Mouse (Mus musculus) neural tube, embryonic 11.5 days (tissue): ENCODE data around the gene Ccdc83. TPM values are rescaled to one million over a fixed set of nuclear protein-coding genes. Genes with fewer than 3 reads are reported as not detected.

Experiments used
- ATAC-seq: fragments of 200-750 bp; cut with Nextera tagmentation; 2 replicates; pipeline ENCODE4 v1.8.0; 2017; ENCODE audit warnings: moderate number of reproducible peaks, mild to moderate bottlenecking, moderate TSS enrichment, moderate library complexity; ENCODE audit not compliant: insufficient read depth, low FRiP score, low TSS enrichment
- DNase-seq: peaks from one replicate; pipeline ENCODE4 v3.0.0-alpha.2; 2015; ENCODE audit warnings: low spot score
- H3K27ac ChIP-seq: fragments of 300-500 bp; sonication (generic); 2 replicates; pipeline ENCODE4 v1.5.1; 2014; ENCODE audit warnings: low read depth, mild to moderate bottlenecking, low read length
- H3K27me3 ChIP-seq: fragments of 300-500 bp; sonication (generic); 2 replicates; pipeline ENCODE4 v1.6.1; 2014; ENCODE audit warnings: mild to moderate bottlenecking, low read length, mixed read lengths; ENCODE audit not compliant: control insufficient read depth, insufficient read depth
- H3K36me3 ChIP-seq: fragments of 300-500 bp; sonication (generic); 2 replicates; pipeline ENCODE4 v1.6.1; 2014; ENCODE audit warnings: mild to moderate bottlenecking, low read length, moderate library complexity, mixed read lengths; ENCODE audit not compliant: control insufficient read depth, insufficient read depth
- H3K4me1 ChIP-seq: fragments of 300-500 bp; sonication (generic); 2 replicates; pipeline ENCODE4 v1.6.1; 2014; ENCODE audit warnings: low read length, mixed read lengths; ENCODE audit not compliant: control insufficient read depth, insufficient read depth
- H3K4me2 ChIP-seq: fragments of 300-500 bp; sonication (generic); 2 replicates; pipeline ENCODE4 v1.6.1; 2014; ENCODE audit warnings: low read depth, mild to moderate bottlenecking, moderate library complexity
- H3K4me3 ChIP-seq: fragments of 300-500 bp; sonication (generic); 2 replicates; pipeline ENCODE4 v1.5.1; 2014; ENCODE audit warnings: low read depth, low read length
- H3K9ac ChIP-seq: fragments of 300-500 bp; sonication (generic); 2 replicates; pipeline ENCODE4 v1.6.1; 2014; ENCODE audit warnings: mild to moderate bottlenecking, low read length
- H3K9me3 ChIP-seq: fragments of 300-500 bp; sonication (generic); 2 replicates; pipeline ENCODE4 v1.6.1; 2016; ENCODE audit warnings: low read length; ENCODE audit not compliant: control insufficient read depth
- WGBS: fragments of 180-500 bp; shearing (Covaris S2); extraction: QIAGEN DNeasy Blood & Tissue Kit; methylation state at CpG from one replicate; pipeline ENCODE4 v1.1.7; 2014; 5-methylcytosine and 5-hydroxymethylcytosine counted together
- polyA plus RNA-seq: library from polyadenylated mRNA; unstranded; fragments of >200 nt; fragmentation: Nextera tagmentation; extraction: Ambion mirVana; gene quantifications from 2 replicates; pipeline ENCODE4 v1.2.1, GENCODE M21; 2014

Ccdc83 gene
- polyA plus RNA-seq, 1 experiment from 2014 or later: not detected

DNA sequence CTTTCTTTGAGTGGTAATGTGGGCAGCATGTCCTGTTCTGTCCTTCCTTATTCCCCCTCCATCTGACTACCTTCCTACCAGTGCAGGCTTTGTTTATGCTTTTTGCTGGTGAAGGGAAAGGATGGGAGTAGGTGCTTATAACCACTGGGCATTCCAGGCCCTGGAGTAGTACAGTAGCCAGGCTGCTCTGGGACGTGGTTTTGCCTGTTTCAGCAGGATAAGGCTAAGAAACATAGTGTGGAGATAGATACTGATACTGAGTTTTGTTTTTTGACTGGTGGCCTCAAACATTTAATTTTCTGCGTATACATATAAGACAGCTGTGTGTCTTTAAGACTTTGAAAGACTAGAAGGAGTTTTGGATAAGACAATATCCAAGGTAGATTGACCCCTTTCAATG, 61.7 kb downstream of the Ccdc83 start:
- 0 out of 2 replicates have a peak, but pooled peaks cover 3% of the 10 kb centered on the region for H3K36me3 ChIP-seq

DNA sequence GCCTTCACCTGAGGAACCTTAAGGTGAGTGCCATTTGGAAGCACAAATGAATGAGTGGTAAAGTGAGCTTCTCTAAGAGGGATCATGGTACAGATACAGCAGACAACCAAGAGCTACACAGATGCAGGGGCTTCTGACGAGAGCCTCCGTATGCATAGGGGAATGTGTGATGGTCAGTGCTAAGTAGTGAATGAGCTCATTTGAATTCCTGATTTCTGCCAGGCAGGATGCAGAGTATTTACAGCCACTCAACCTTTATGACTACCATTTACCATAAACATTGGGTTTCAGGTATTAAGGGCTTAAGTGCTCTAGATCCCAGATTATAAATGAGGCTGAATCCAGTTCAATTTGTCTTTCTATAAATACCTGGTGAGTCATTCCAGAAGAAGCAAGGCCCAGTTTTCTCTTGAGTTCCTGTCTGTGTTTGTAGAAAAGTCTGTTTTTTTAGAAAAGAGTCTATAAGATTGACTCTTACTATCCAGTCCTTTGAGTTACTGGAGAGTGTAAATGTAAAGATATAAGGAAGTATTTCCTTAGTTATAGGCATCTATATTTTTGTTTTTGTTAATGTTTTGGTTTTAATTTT, 63.6 kb downstream of the Ccdc83 start:
- no peak for ATAC-seq
- WGBS: 88% methylated on average over 2 of the region's 2 CpGs
- Histone ChIP-seq H3K27me3 (no peaks in the 10 kb centered on the region), H3K27ac (no peak overlapping the region), H3K9ac (no peak overlapping the region), H3K9me3 (no peaks in the 10 kb centered on the region), H3K4me3 (no peak overlapping the region), H3K4me1 (no peaks in the 10 kb centered on the region), H3K4me2 (no peak overlapping the region), H3K36me3 (0 out of 2 replicates have a peak, but pooled peaks cover 3% of the 10 kb centered on the region)
- DNase-seq: no peak

More for the DNA sequence above, 61.7 kb downstream of the Ccdc83 start:
- Histone ChIP-seq H3K9ac (no peak overlapping the region), H3K27ac (no peak overlapping the region), H3K4me1 (no peaks in the 10 kb centered on the region), H3K4me2 (no peak overlapping the region), H3K4me3 (no peak overlapping the region), H3K27me3 (no peaks in the 10 kb centered on the region), H3K9me3 (no peaks in the 10 kb centered on the region)
- 94% methylated on average over 2 of the region's 2 CpGs for WGBS
- DNase-seq (no peak), ATAC-seq (no peak)

- H3K36me3 ChIP-seq: 0 out of 2 replicates have a peak, but pooled peaks cover 3% of the 10 kb centered on the region
- 95% methylated on average over 5 of the region's 5 CpGs for WGBS
- H3K27me3 ChIP-seq: no peaks in the 10 kb centered on the region
- ATAC-seq (no peak), DNase-seq (no peak)
- H3K27ac ChIP-seq: no peak overlapping the region
- H3K9me3 ChIP-seq: no peaks in the 10 kb centered on the region
- H3K4me1 ChIP-seq: no peaks in the 10 kb centered on the region
- H3K4me2 ChIP-seq: no peak overlapping the region
- no peak overlapping the region for H3K4me3 ChIP-seq
- H3K9ac ChIP-seq: no peak overlapping the region
Measured at GRCm38 (mm10) chr7:90200251-90200650, 65.3 kb downstream of the Ccdc83 start.

GRCm38 (mm10) chr7:90180635-90181034, 84.9 kb downstream of the Ccdc83 start:
- ATAC-seq: no peak
- no peak overlapping the region for H3K9ac ChIP-seq
- no peaks in the 10 kb centered on the region for H3K9me3 ChIP-seq
- WGBS: 91% methylated on average over 1 of the region's 1 CpGs
- no peak for DNase-seq
- H3K36me3 ChIP-seq: no peaks in the 10 kb centered on the region
- H3K4me3 ChIP-seq: no peak overlapping the region
- H3K27me3 ChIP-seq: no peaks in the 10 kb centered on the region
- no peak overlapping the region for H3K27ac ChIP-seq
- H3K4me1 ChIP-seq: no peaks in the 10 kb centered on the region
- H3K4me2 ChIP-seq: no peak overlapping the region

DNA sequence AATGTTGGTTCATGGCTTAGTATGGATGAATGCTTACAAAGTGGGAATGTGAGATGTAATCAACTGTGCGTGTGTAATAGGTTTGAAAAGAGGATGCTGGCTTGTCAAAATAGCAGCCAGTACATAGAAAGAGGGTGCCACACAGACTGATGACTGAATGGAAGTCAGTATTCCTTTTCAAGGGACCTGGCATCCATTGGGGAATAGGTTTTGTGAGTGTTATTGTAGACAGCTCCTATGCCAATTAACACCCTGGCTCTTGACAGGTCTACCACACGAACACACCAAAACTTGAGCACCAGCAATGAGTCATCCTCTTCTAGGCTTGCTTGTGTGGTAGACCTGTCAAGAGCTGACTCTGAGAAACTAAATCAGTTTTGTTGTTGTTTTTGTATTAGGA, 90.0 kb downstream of the Ccdc83 start:
- no peak overlapping the region for H3K4me2 ChIP-seq
- no peaks in the 10 kb centered on the region for H3K36me3 ChIP-seq
- no peaks in the 10 kb centered on the region for H3K4me1 ChIP-seq
- H3K27me3 ChIP-seq: no peaks in the 10 kb centered on the region
- H3K4me3 ChIP-seq: no peak overlapping the region
- H3K9ac ChIP-seq: no peak overlapping the region
- H3K9me3 ChIP-seq: no peaks in the 10 kb centered on the region
- no peak overlapping the region for H3K27ac ChIP-seq
- ATAC-seq: no peak
- no peak for DNase-seq
- WGBS: 93% methylated on average over 2 of the region's 2 CpGs

Other genes with a start within 250 kb of the Ccdc83 start
- gene Picalm, start 135.6 kb downstream of the Ccdc83 start, polyA plus RNA-seq: 37.5 and 39.1 TPM in 2 replicates
- 9.0 and 9.3 TPM in 2 replicates for gene Sytl2, start 36.5 kb upstream of the Ccdc83 start, polyA plus RNA-seq
- 2.4 and 3.0 TPM in 2 replicates for gene Ccdc89, start 160.8 kb upstream of the Ccdc83 start, polyA plus RNA-seq
- 40.8 and 45.1 TPM in 2 replicates for gene Crebzf, start 177.0 kb upstream of the Ccdc83 start, polyA plus RNA-seq
- 111 and 118 TPM in 2 replicates for gene Tmem126a, start 191.5 kb upstream of the Ccdc83 start, polyA plus RNA-seq
- 41.8 and 43.3 TPM in 2 replicates for gene Tmem126b, start 210.2 kb upstream of the Ccdc83 start, polyA plus RNA-seq
- gene Dlg2, start 210.9 kb upstream of the Ccdc83 start, polyA plus RNA-seq: 5.1 and 6.2 TPM in 2 replicates